Mouse (Mus musculus) embryonic facial prominence, embryonic 13.5 days (tissue): Measurements from ENCODE around the gene Gm10340. TPM values are rescaled to one million over a fixed set of nuclear protein-coding genes. Genes with fewer than 3 reads are reported as not detected.
"Not testable (repeated sequence)": the region's sequence is repeated elsewhere in the genome, so short reads cannot be mapped to it uniquely, and the experiment has no call there.

Experiments used
- ATAC-seq: fragments of 200-750 bp; cut with Nextera tagmentation; 2 replicates; pipeline ENCODE4 v1.8.0; 2017; ENCODE audit warnings: low read depth; ENCODE audit not compliant: insufficient number of reproducible peaks, insufficient read depth, low FRiP score, low TSS enrichment
- H3K27ac ChIP-seq: fragments of 300-500 bp; sonication (generic); 2 replicates; pipeline ENCODE4 v1.5.1; 2015; ENCODE audit warnings: moderate library complexity, mild to moderate bottlenecking, inconsistent platforms
- H3K27me3 ChIP-seq: fragments of 300-500 bp; sonication (generic); 2 replicates; pipeline ENCODE4 v1.6.1; 2015; ENCODE audit warnings: mild to moderate bottlenecking, inconsistent platforms
- H3K36me3 ChIP-seq: fragments of 300-500 bp; sonication (generic); 2 replicates; pipeline ENCODE4 v1.6.1; 2015; ENCODE audit warnings: mild to moderate bottlenecking, inconsistent platforms
- H3K4me1 ChIP-seq: fragments of 300-500 bp; sonication (generic); 2 replicates; pipeline ENCODE4 v1.6.1; 2015; ENCODE audit warnings: inconsistent platforms
- H3K4me2 ChIP-seq: fragments of 300-500 bp; sonication (generic); 2 replicates; pipeline ENCODE4 v1.6.1; 2015; ENCODE audit warnings: moderate library complexity, mild to moderate bottlenecking, inconsistent platforms
- H3K4me3 ChIP-seq: fragments of 300-500 bp; sonication (generic); 2 replicates; pipeline ENCODE4 v1.5.1; 2015; ENCODE audit warnings: mild to moderate bottlenecking, inconsistent platforms
- H3K9ac ChIP-seq: fragments of 300-500 bp; sonication (generic); 2 replicates; pipeline ENCODE4 v1.6.1; 2015; ENCODE audit warnings: mild to moderate bottlenecking, inconsistent platforms
- H3K9me3 ChIP-seq: fragments of 300-500 bp; sonication (generic); 2 replicates; pipeline ENCODE4 v1.6.1; 2016; ENCODE audit warnings: inconsistent platforms
- WGBS: fragments of 180-500 bp; shearing (Covaris S2); methylation state at CpG from one replicate; pipeline ENCODE4 v1.1.7; 2015; ENCODE audit warnings: mixed read lengths; 5-methylcytosine and 5-hydroxymethylcytosine counted together
- polyA plus RNA-seq: library from polyadenylated mRNA; unstranded; fragments of >200 nt; fragmentation: Nextera tagmentation; extraction: Ambion mirVana; gene quantifications from 2 replicates; pipeline ENCODE4 v1.2.1, GENCODE M21; 2015

The Gm10340 gene
- not detected in 2 replicates for polyA plus RNA-seq

DNA sequence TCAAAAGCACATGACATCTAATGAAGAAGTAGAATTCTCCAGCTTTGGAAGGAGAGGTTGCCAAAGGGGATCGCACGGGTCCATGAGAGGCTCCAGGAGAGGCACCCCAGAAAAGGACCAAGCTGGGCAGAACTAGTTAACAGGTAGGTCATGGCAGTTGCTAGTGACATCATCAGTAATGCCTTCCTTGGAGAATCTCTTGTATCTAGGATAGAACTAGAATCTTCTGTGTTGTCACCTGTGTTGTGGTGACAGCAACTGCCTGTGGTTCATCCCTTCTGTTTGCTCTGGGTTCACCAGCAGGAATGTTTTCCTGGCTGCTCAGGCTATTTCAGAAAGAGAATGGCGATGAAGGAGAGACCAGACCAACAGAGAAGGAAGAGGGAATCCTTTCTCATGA lies at the start of gene Gm10340:
TSS of gene Gm10340 (plus strand) at position 301 of the 400 bp plus-strand sequence.
- ATAC-seq, result not testable (repeated sequence)

DNA sequence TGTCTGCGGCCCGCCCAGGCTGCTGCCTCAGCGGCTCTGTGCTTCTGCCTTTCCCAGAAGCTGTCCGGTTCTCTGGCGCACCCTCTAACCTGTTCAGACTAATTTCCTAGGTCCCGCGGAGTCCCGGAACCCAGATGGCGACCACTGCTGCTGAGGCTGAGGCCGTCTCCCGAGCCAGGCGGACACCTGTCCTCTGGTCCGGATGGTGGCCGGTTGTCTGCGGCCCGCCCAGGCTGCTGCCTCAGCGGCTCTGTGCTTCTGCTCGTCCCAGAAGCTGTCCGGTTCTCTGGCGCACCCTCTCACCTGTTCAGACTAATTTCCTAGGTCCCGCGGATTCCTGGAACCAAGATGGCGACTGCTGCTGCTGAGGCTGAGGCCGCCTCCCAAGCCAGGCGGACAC lies 17.7 kb upstream of the Gm10340 start:
- 88% methylated on average over 20 of the region's 25 CpGs for WGBS
- H3K9me3 ChIP-seq, ATAC-seq: not testable (repeated sequence)

More for the DNA sequence above, at the start of gene Gm10340:
- not testable (repeated sequence) for H3K4me2 ChIP-seq, H3K36me3 ChIP-seq, H3K9me3 ChIP-seq, H3K9ac ChIP-seq, H3K27ac ChIP-seq, H3K27me3 ChIP-seq, H3K4me1 ChIP-seq, H3K4me3 ChIP-seq
- WGBS, result 91% methylated on average over 2 of the region's 3 CpGs

DNA sequence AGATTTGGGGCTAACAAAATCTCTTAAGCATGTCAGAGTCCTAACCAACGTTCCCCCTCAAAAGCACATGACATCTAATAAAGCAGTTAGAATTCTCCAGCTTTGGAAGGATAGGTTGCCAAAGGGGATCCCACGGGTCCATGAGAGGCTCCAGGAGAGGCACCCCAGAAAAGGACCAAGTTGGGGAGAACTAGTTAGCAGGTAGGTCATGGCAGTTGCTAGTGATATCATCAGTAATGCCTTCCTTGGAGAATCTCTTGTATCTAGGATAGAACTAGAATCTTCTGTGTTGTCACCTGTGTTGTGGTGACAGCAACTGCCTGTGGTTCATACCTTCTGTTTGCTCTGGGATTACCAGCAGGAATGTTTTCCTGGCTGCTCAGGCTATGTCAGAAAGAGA lies 54.2 kb downstream of the Gm10340 start, which contains the start of gene Gm5795:
TSS of gene Gm5795 (plus strand) at position 301 of the 400 bp plus-strand sequence.
- WGBS, result no CpG with 5 or more reads among the region's 2 CpGs
- H3K4me2 ChIP-seq, H3K36me3 ChIP-seq, H3K9ac ChIP-seq, H3K4me3 ChIP-seq, H3K4me1 ChIP-seq, H3K9me3 ChIP-seq, H3K27me3 ChIP-seq, H3K27ac ChIP-seq, ATAC-seq: not testable (repeated sequence)

More for the DNA sequence above, 17.7 kb upstream of the Gm10340 start:
- not testable (repeated sequence) for H3K27me3 ChIP-seq, H3K27ac ChIP-seq, H3K36me3 ChIP-seq, H3K4me3 ChIP-seq, H3K4me2 ChIP-seq, H3K4me1 ChIP-seq, H3K9ac ChIP-seq

Other genes with a start within 250 kb of the Gm10340 start
- gene Gm2888, start 104.0 kb upstream of the Gm10340 start, polyA plus RNA-seq, result not detected in 2 replicates
- 2.1 and 2.3 TPM in 2 replicates for gene Gm2897, start 84.7 kb upstream of the Gm10340 start, polyA plus RNA-seq
- not detected in 2 replicates for gene Gm5795, start 54.3 kb downstream of the Gm10340 start, polyA plus RNA-seq
- gene D830030K20Rik, start 74.5 kb downstream of the Gm10340 start, polyA plus RNA-seq, result 6.6 and 8.5 TPM in 2 replicates
- not detected in 2 replicates for gene Gm2956, start 198.6 kb downstream of the Gm10340 start, polyA plus RNA-seq